Mouse (Mus musculus): ENCODE measurements around the gene Gm11042. TPM values are rescaled to one million over a fixed set of nuclear protein-coding genes. Genes with fewer than 3 reads are reported as not detected.

Gene Gm11042
- polyA plus RNA-seq, 1 experiment from 2014 or later: not detected

DNA sequence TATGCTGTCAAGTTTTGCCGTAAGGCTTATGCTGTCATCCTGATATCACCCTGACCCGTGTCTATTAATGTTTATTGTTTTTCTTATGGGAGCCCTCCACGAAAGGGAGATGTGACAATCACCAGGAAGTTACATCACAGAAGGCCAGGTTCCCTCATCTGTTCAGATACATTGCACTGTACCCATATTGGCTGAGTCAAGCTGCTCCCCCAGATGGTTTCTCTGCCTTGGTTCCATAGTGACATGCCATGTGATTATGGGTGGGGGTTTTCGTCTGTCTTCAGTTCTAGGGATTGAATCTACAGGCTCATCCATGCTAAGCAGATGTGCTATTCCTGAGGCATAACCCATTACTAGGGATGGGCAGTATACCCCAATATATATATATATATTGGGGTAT, 34.8 kb downstream of the Gm11042 start:
- peaks cover 2% of the 10 kb centered on the region; the same call in 1 of the 2 replicates for H3K4me1 ChIP-seq (ENCODE audit: insufficient read depth)
- H3K27me3 ChIP-seq (ENCODE audit: insufficient read depth, low read length): peaks cover 29% of the 10 kb centered on the region
- WGBS (ENCODE audit: insufficient replicate concordance): 73% methylated on average over 4 of the region's 4 CpGs
- no peak overlapping the region for H3K9ac ChIP-seq (replicated peaks)
- H3K36me3 ChIP-seq (replicated peaks; ENCODE audit: insufficient read depth, low read length): no peaks in the 10 kb centered on the region
- no peak for DNase-seq
- no peak overlapping the region for H3K4me3 ChIP-seq (ENCODE audit: low read depth, low read length)
- H3K27ac ChIP-seq (ENCODE audit: low read depth): no peak overlapping the region
- no peaks in the 10 kb centered on the region for H3K9me3 ChIP-seq (ENCODE audit: low read length)
- no peak overlapping the region for H3K4me2 ChIP-seq (ENCODE audit: low read depth, low read length)
- no peak for TF ChIP-seq CTCF (IDR thresholded peaks at IDR 0.05; ENCODE audit: low read depth)
- no peak for TF ChIP-seq EP300 (IDR thresholded peaks at IDR 0.05; ENCODE audit: low read depth)
- ATAC-seq: no peak

DNA sequence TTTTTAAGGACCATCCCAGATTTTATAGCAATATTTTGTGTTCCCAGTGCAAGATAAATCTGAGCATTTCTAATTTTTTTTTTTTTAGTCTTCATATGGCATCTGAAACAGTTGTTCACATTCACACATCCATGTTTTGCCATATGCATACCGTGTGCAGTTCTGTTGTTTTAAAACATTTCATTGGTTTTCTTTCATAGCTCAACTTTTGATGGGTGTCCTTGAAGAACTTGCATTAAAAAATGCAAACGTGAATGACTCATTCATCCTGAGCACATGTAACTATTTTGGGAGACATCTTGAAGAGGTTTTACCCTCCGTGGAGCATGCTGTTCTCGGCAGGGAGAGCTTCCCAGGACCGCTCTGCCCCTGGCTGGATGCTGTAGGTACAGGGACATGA, 38.9 kb downstream of the Gm11042 start:
- H3K9ac ChIP-seq (replicated peaks): no peak overlapping the region
- TF ChIP-seq CTCF (IDR thresholded peaks at IDR 0.05; ENCODE audit: low read depth): no peak
- no peak for TF ChIP-seq EP300 (IDR thresholded peaks at IDR 0.05; ENCODE audit: low read depth)
- no peak overlapping the region for H3K27ac ChIP-seq (ENCODE audit: low read depth)
- no peak overlapping the region for H3K4me2 ChIP-seq (ENCODE audit: low read depth, low read length)
- 66% methylated on average over 5 of the region's 5 CpGs for whole genome bisulfite sequencing (ENCODE audit: insufficient replicate concordance)
- H3K4me3 ChIP-seq (ENCODE audit: low read depth, low read length): no peak overlapping the region
- H3K4me1 ChIP-seq (ENCODE audit: insufficient read depth): no peaks in the 10 kb centered on the region
- H3K27me3 ChIP-seq (ENCODE audit: insufficient read depth, low read length): no peaks in the 10 kb centered on the region
- DNase-seq: no peak
- no peaks in the 10 kb centered on the region for H3K9me3 ChIP-seq (ENCODE audit: low read length)
- no peaks in the 10 kb centered on the region for H3K36me3 ChIP-seq (replicated peaks; ENCODE audit: insufficient read depth, low read length)
- ATAC-seq: no peak

DNA sequence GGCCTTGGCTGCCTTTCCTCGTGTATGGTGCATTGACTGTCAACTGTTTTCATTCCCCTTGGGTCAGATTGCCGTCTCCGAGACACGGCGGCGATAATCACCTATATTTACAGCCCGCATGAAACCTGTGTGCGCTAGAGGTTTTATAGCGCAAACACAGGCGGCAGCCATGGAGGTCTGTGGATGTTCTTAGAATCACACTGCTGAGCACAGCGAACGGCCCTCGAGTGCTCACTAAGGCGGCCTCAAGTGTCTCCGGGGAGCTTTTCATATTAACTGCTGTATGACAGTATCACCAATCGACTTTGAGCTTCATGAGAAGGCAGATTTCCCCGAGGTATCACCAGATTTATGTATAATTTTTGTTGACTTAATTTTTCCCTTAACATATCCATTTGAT, 43.6 kb downstream of the Gm11042 start:
- TF ChIP-seq EP300 (IDR thresholded peaks at IDR 0.05; ENCODE audit: low read depth) (no peak), CTCF (IDR thresholded peaks at IDR 0.05; ENCODE audit: low read depth) (no peak)
- Histone ChIP-seq H3K4me1 (ENCODE audit: insufficient read depth) (no peaks in the 10 kb centered on the region), H3K27me3 (ENCODE audit: insufficient read depth, low read length) (no peaks in the 10 kb centered on the region), H3K27ac (ENCODE audit: low read depth) (no peak overlapping the region), H3K9me3 (ENCODE audit: low read length) (no peaks in the 10 kb centered on the region), H3K36me3 (replicated peaks; ENCODE audit: insufficient read depth, low read length) (no peaks in the 10 kb centered on the region), H3K4me2 (ENCODE audit: low read depth, low read length) (no peak overlapping the region), H3K4me3 (ENCODE audit: low read depth, low read length) (no peak overlapping the region), H3K9ac (replicated peaks) (no peak overlapping the region)
- no peak for DNase-seq
- WGBS (ENCODE audit: insufficient replicate concordance): 85% methylated on average over 17 of the region's 17 CpGs
- ATAC-seq: no peak

DNA sequence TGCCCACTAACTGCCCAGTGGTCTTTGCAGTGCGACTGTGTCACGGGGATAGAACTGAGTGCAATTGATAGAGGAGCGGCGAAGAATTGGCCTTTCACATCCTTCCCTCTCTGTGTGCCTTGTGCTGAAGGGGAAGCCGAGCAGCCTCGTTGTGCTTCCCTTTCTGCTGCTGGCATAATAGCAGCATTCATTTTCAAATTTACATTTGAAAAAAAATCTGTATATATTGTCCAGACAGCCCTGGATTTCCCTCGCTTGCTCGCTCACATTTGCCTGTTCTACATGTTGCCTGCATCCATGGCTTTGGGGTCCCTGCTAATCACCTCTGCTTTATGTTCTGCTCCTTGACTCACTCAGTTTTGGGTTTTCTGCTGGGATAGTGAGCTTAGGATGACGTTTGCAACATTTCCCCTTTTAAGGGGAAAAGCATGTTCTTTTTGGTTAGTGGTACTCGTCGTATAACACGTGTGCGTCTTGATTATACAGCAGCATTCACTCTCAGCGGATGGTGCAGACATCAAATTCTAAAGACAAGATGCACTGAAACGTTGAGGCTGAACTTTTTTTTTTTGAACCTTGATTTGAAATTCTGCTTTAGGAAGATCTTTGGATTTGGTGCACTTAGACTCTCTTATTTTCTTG, 47.4 kb downstream of the Gm11042 start:
- Histone ChIP-seq H3K9ac (replicated peaks) (no peak overlapping the region), H3K4me2 (ENCODE audit: low read depth, low read length) (no peak overlapping the region), H3K27ac (ENCODE audit: low read depth) (no peak overlapping the region), H3K9me3 (ENCODE audit: low read length) (no peaks in the 10 kb centered on the region), H3K4me1 (ENCODE audit: insufficient read depth) (no peaks in the 10 kb centered on the region), H3K27me3 (ENCODE audit: insufficient read depth, low read length) (no peaks in the 10 kb centered on the region), H3K36me3 (replicated peaks; ENCODE audit: insufficient read depth, low read length) (no peaks in the 10 kb centered on the region), H3K4me3 (ENCODE audit: low read depth, low read length) (no peak overlapping the region)
- DNase-seq (no peak), ATAC-seq (no peak)
- 79% methylated on average over 15 of the region's 15 CpGs for WGBS (ENCODE audit: insufficient replicate concordance)
- TF ChIP-seq CTCF (IDR thresholded peaks at IDR 0.05; ENCODE audit: low read depth) (no peak), EP300 (IDR thresholded peaks at IDR 0.05; ENCODE audit: low read depth) (no peak)

DNA sequence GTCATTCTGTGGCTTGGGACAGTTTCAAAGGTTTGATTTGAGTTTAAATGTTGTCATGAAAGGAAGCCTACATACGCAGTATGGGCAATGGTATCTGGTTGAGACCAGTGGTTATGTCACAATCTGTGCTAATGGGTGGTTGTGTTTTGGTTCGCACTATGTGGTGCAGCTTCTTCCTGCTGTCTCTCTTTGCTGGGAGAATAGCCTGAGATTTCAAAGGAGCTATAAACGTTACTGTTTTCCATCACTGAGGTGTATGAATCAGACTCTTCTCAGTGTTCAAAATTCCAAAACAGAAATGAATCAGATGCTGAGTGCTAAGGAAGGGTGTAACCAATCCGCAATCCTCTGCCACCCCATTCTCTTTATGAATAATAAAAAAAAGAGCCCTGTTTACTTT, 49.1 kb downstream of the Gm11042 start:
- WGBS (ENCODE audit: insufficient replicate concordance): 78% methylated on average over 4 of the region's 4 CpGs
- ATAC-seq: no peak
- TF ChIP-seq EP300 (IDR thresholded peaks at IDR 0.05; ENCODE audit: low read depth): no peak

More for the DNA sequence above, 49.1 kb downstream of the Gm11042 start:
- no peak for DNase-seq
- Histone ChIP-seq H3K9ac (replicated peaks) (no peak overlapping the region), H3K9me3 (ENCODE audit: low read length) (no peaks in the 10 kb centered on the region), H3K4me2 (ENCODE audit: low read depth, low read length) (no peak overlapping the region), H3K36me3 (replicated peaks; ENCODE audit: insufficient read depth, low read length) (no peaks in the 10 kb centered on the region), H3K27ac (ENCODE audit: low read depth) (no peak overlapping the region), H3K27me3 (ENCODE audit: insufficient read depth, low read length) (no peaks in the 10 kb centered on the region), H3K4me1 (ENCODE audit: insufficient read depth) (no peaks in the 10 kb centered on the region), H3K4me3 (ENCODE audit: low read depth, low read length) (no peak overlapping the region)

Data from liver, postnatal 0 days (tissue).